Mouse (Mus musculus) layer of hippocampus, adult 9-11 months (tissue): ENCODE results near the gene Vmn2r32.
"Not testable (repeated sequence)": the region's sequence is repeated elsewhere in the genome, so short reads cannot be mapped to it uniquely, and the experiment has no call there.

Experiments
- DNase-seq: peaks from one replicate; pipeline ENCODE4 v3.0.0; 2022

Vmn2r32 gene

GRCm38 (mm10) chr7:7479918-7480317, at the start of gene Vmn2r32:
Vmn2r32 (minus strand) TSS chr7:7480018.
- not testable (repeated sequence) for DNase-seq
